Mouse (Mus musculus) E14TG2a.4 (cell line): Measurements from ENCODE around the gene Nipa1.

Source experiments
- CTCF ChIP-seq: conservative IDR thresholded peaks from 2 replicates; pipeline ENCODE4 v1.5.1; 2014; ENCODE audit warnings: low read length
- NANOG ChIP-seq: IDR thresholded peaks from 2 replicates; pipeline ENCODE4 v1.6.1; 2014; ENCODE audit warnings: borderline replicate concordance, low read length, mixed read lengths

GRCm38 (mm10) chr7:55959801-55960200, 60.0 kb downstream of the Nipa1 start:
- TF ChIP-seq CTCF (no peak), NANOG (no peak)
